Mouse (Mus musculus) intestine, embryonic 16.5 days (tissue): Measurements from ENCODE around the gene Tspoap1. TPM values are rescaled to one million over a fixed set of nuclear protein-coding genes. Genes with fewer than 3 reads are reported as not detected.

Experiments used
- ATAC-seq: fragments of 200-750 bp; cut with Nextera tagmentation; 2 replicates; pipeline ENCODE4 v1.8.0; 2017; ENCODE audit warnings: moderate TSS enrichment, moderate library complexity
- H3K27ac ChIP-seq: fragments of 300-500 bp; sonication (generic); 2 replicates; pipeline ENCODE4 v1.5.1; 2014; ENCODE audit warnings: mild to moderate bottlenecking, low read length
- H3K27me3 ChIP-seq: fragments of 300-500 bp; sonication (generic); replicated peaks from 2 replicates; pipeline ENCODE4 v1.6.1; 2014; ENCODE audit warnings: low read length, control low read depth, mixed read lengths; ENCODE audit not compliant: control insufficient read depth, insufficient read depth
- H3K36me3 ChIP-seq: fragments of 300-500 bp; sonication (generic); 2 replicates; pipeline ENCODE4 v1.6.1; 2014; ENCODE audit warnings: low read length, control low read depth; ENCODE audit not compliant: control insufficient read depth, insufficient read depth
- H3K4me1 ChIP-seq: fragments of 300-500 bp; sonication (generic); 2 replicates; pipeline ENCODE4 v1.6.1; 2014; ENCODE audit warnings: low read length, control low read depth, mixed read lengths; ENCODE audit not compliant: control insufficient read depth, insufficient read depth
- H3K4me2 ChIP-seq: fragments of 300-500 bp; sonication (generic); 2 replicates; pipeline ENCODE4 v1.6.1; 2014; ENCODE audit warnings: low read depth, low read length, control low read depth
- H3K4me3 ChIP-seq: fragments of 300-500 bp; sonication (generic); 2 replicates; pipeline ENCODE4 v1.5.1; 2014; ENCODE audit warnings: mild to moderate bottlenecking, low read length
- H3K9ac ChIP-seq: fragments of 300-500 bp; sonication (generic); 2 replicates; pipeline ENCODE4 v1.6.1; 2014; ENCODE audit warnings: low read depth, low read length
- H3K9me3 ChIP-seq: fragments of 300-500 bp; sonication (generic); 2 replicates; pipeline ENCODE4 v1.6.1; 2016; ENCODE audit warnings: low read length, control low read depth; ENCODE audit not compliant: control insufficient read depth
- WGBS: fragments of 180-500 bp; shearing (Covaris S2); extraction: QIAGEN DNeasy Blood & Tissue Kit; methylation state at CpG from one replicate; pipeline ENCODE4 v1.1.7; 2014; 5-methylcytosine and 5-hydroxymethylcytosine counted together
- polyA plus RNA-seq: library from polyadenylated mRNA; unstranded; fragments of >200 nt; fragmentation: Nextera tagmentation; extraction: Ambion mirVana; gene quantifications from 2 replicates; pipeline ENCODE4 v1.2.1, GENCODE M21; 2015

Tspoap1 gene
- polyA plus RNA-seq, 1 experiment from 2014 or later: 1.2 TPM

GRCm38 (mm10) chr11:87750043-87750421 is 10.3 kb upstream of the Tspoap1 start:
- H3K9me3 ChIP-seq: no peaks in the 10 kb centered on the region
- no peaks in the 10 kb centered on the region for H3K36me3 ChIP-seq
- H3K9ac ChIP-seq: no peak overlapping the region
- no peaks in the 10 kb centered on the region for H3K27me3 ChIP-seq
- no peak overlapping the region for H3K27ac ChIP-seq
- ATAC-seq: peak; percentile 31; the same call in 1 of the 2 replicates
- no peak overlapping the region for H3K4me3 ChIP-seq
- 0 out of 2 replicates have a peak, but pooled peaks cover 2% of the 10 kb centered on the region for H3K4me1 ChIP-seq
- no peak overlapping the region for H3K4me2 ChIP-seq
- WGBS: 84% methylated on average over 11 of the region's 11 CpGs

GRCm38 (mm10) chr11:87750521-87750920 is 9.8 kb upstream of the Tspoap1 start:
- 0 out of 2 replicates have a peak, but pooled peaks cover 2% of the 10 kb centered on the region for H3K4me1 ChIP-seq
- 61% methylated on average over 3 of the region's 3 CpGs for WGBS
- H3K4me2 ChIP-seq: no peak overlapping the region
- no peak overlapping the region for H3K9ac ChIP-seq
- no peak overlapping the region for H3K27ac ChIP-seq
- no peak for ATAC-seq
- no peaks in the 10 kb centered on the region for H3K36me3 ChIP-seq
- no peaks in the 10 kb centered on the region for H3K27me3 ChIP-seq
- no peaks in the 10 kb centered on the region for H3K9me3 ChIP-seq
- no peak overlapping the region for H3K4me3 ChIP-seq

DNA sequence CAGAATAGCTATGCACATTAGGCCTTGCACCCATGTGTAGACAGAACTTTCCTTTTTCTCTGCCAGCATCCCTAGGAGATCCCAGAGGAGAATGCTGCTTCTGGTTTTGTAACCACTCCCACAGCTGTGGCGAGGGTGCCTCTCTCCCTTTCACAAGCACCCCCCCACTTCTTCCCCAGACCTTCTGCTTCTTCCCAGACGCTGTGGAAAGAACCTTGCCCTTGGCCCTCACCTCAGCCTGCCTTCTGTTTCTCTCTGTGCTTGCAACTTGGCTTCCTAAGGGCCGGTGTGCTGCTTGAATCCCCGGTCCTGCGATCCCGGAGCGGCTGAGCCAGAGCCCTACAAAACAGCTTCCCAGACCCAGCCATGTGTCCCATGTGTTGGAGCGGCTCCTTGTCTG is 9.3 kb upstream of the Tspoap1 start:
- ATAC-seq: no peak
- Histone ChIP-seq H3K27ac (peak overlapping the region; percentile 5; the same call in 1 of the 2 replicates), H3K9ac (no peak overlapping the region), H3K36me3 (no peaks in the 10 kb centered on the region), H3K4me2 (no peak overlapping the region), H3K4me3 (no peak overlapping the region), H3K27me3 (no peaks in the 10 kb centered on the region), H3K9me3 (no peaks in the 10 kb centered on the region), H3K4me1 (0 out of 2 replicates have a peak, but pooled peaks cover 2% of the 10 kb centered on the region)
- WGBS: 80% methylated on average over 8 of the region's 8 CpGs

DNA sequence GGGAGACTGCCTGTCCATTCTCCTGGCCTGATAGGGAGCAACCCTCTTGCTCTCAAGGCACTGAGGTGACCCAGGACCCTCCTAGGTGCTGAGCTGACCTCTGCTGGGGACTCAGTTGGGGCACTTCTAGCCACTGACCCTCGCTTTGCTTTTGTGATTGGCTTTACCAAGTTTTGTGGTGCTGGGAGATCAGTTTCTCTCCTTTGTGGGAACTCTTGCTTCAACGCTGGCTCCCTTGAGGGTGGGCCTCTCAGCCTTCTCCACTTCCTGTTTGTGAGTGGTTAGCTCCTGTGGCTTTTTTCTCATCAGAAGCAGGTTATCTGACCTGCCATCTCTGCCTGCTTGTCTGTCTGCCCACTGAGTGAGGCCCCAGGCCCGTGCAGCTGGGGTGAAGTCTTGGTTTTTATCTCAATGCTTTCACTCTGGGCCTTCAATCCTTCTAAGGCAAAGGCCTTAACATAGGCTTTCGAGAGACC is 8.8 kb upstream of the Tspoap1 start:
- Histone ChIP-seq H3K27me3 (no peaks in the 10 kb centered on the region), H3K4me3 (no peak overlapping the region), H3K36me3 (no peaks in the 10 kb centered on the region), H3K27ac (peak overlapping the region; percentile 5; the same call in 1 of the 2 replicates), H3K4me1 (0 out of 2 replicates have a peak, but pooled peaks cover 2% of the 10 kb centered on the region), H3K4me2 (no peak overlapping the region), H3K9me3 (no peaks in the 10 kb centered on the region), H3K9ac (no peak overlapping the region)
- ATAC-seq: no peak
- WGBS: 59% methylated on average over 4 of the region's 4 CpGs

- H3K4me2 ChIP-seq: no peak overlapping the region
- 81% methylated on average over 1 of the region's 1 CpGs for WGBS
- no peaks in the 10 kb centered on the region for H3K9me3 ChIP-seq
- H3K4me1 ChIP-seq: 0 out of 2 replicates have a peak, but pooled peaks cover 2% of the 10 kb centered on the region
- ATAC-seq: no peak
- H3K36me3 ChIP-seq: no peaks in the 10 kb centered on the region
- no peaks in the 10 kb centered on the region for H3K27me3 ChIP-seq
- no peak overlapping the region for H3K27ac ChIP-seq
- H3K9ac ChIP-seq: no peak overlapping the region
- no peak overlapping the region for H3K4me3 ChIP-seq
Measured at GRCm38 (mm10) chr11:87752307-87752706, 8.0 kb upstream of the Tspoap1 start.

GRCm38 (mm10) chr11:87753255-87753654 is 7.1 kb upstream of the Tspoap1 start:
- H3K4me1 ChIP-seq: 0 out of 2 replicates have a peak, but pooled peaks cover 2% of the 10 kb centered on the region
- no peak for ATAC-seq

GRCm38 (mm10) chr11:87753891-87754501 is 6.3 kb upstream of the Tspoap1 start:
- Histone ChIP-seq H3K27ac (no peak overlapping the region), H3K4me1 (0 out of 2 replicates have a peak, but pooled peaks cover 2% of the 10 kb centered on the region), H3K9ac (0 out of 2 replicates have a peak overlapping the region, but pooled peaks have one; percentile 5), H3K9me3 (no peaks in the 10 kb centered on the region), H3K27me3 (no peaks in the 10 kb centered on the region), H3K4me2 (no peak overlapping the region), H3K36me3 (no peaks in the 10 kb centered on the region), H3K4me3 (no peak overlapping the region)
- no peak for ATAC-seq
- WGBS: 85% methylated on average over 5 of the region's 5 CpGs

More at GRCm38 (mm10) chr11:87753255-87753654, 7.1 kb upstream of the Tspoap1 start:
- H3K27me3 ChIP-seq: no peaks in the 10 kb centered on the region
- WGBS: 85% methylated on average over 8 of the region's 8 CpGs
- H3K4me3 ChIP-seq: no peak overlapping the region
- no peaks in the 10 kb centered on the region for H3K9me3 ChIP-seq
- no peaks in the 10 kb centered on the region for H3K36me3 ChIP-seq
- peak overlapping the region; percentile 5; the same call in 1 of the 2 replicates for H3K9ac ChIP-seq
- H3K27ac ChIP-seq: no peak overlapping the region
- H3K4me2 ChIP-seq: no peak overlapping the region

GRCm38 (mm10) chr11:87754603-87755002 is 5.7 kb upstream of the Tspoap1 start:
- Histone ChIP-seq H3K36me3 (no peaks in the 10 kb centered on the region), H3K9me3 (no peaks in the 10 kb centered on the region), H3K9ac (no peak overlapping the region), H3K4me2 (no peak overlapping the region), H3K27me3 (0 out of 2 replicates have a peak, but pooled peaks cover 3% of the 10 kb centered on the region), H3K27ac (no peak overlapping the region), H3K4me3 (no peak overlapping the region), H3K4me1 (no peaks in the 10 kb centered on the region)
- WGBS: 83% methylated on average over 5 of the region's 5 CpGs
- no peak for ATAC-seq

DNA sequence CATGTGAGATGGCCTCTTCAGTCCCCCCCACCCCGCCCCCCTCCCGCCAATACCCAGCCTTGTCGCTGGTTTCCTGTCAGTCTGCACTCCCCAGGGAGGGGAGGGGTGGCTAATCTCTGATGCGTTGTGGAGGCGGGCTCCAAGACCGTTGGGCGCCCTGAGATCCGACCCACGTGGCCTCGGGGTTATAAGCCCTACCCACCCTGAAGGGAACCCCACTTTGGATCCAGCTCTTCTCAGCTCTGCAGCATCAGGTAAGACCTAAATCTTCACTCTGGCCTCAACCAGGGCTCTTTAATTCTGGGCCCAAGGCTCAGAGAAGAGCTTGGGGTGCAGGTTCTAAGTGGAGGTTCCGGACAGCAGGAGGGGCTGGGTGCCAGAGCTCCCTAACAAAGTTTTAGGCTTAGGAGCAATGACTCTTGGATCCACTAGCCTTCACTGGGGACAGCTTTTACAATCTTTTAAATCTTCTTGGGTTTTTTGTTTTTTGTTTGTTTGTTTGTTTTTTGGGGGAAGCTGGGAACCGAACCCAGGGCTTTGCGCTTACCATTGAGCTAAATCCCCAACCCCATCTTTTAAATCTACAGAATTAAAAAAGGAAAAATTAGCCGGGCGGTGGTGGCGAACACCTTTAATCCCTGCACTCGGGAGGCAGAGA is 4.9 kb upstream of the Tspoap1 start:
- peak; percentile 45; the same call in 1 of the 2 replicates for ATAC-seq
- Histone ChIP-seq H3K9ac (no peak overlapping the region), H3K4me1 (no peaks in the 10 kb centered on the region), H3K36me3 (no peaks in the 10 kb centered on the region), H3K4me3 (no peak overlapping the region; the same call in 1 of the 2 replicates), H3K9me3 (no peaks in the 10 kb centered on the region), H3K27me3 (peaks cover 11% of the 10 kb centered on the region), H3K27ac (no peak overlapping the region), H3K4me2 (no peak overlapping the region)
- WGBS: 75% methylated on average over 17 of the region's 17 CpGs
